Mouse (Mus musculus): ENCODE data around the gene Vmn1r1. TPM values are rescaled to one million over a fixed set of nuclear protein-coding genes. Genes with fewer than 3 reads are reported as not detected.
"Not testable (repeated sequence)": the region's sequence is repeated elsewhere in the genome, so short reads cannot be mapped to it uniquely, and the experiment has no call there.

Vmn1r1 gene
- polyA plus RNA-seq, 1 experiment from 2014 or later, result not detected

DNA sequence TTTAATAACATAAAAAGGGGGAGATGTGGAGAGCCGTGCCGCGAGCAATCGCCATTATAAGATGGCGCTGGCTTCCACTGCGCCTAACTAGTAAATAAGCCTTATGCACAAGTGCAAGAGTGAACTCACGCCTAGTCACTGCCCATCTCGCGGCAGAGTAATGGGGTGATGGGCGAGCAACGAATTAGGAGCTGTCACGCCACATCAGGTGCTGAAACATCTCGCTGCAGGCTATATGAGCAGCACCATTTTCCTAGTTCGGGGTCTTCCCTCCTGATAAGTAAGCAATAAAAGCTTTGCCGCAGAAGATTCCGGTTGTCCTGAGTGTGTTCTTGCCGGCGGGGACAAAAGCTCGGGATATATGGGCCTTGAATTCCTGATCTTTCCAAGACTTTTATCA, 12.7 kb upstream of the Vmn1r1 start:
- not testable (repeated sequence) for H3K27me3 ChIP-seq (replicated peaks; ENCODE audit: control insufficient read depth, insufficient read depth, low read length); H3K4me1 ChIP-seq (replicated peaks; ENCODE audit: control insufficient read depth, insufficient read depth, low read length); ATAC-seq (replicated peaks; ENCODE audit: low FRiP score); H3K27ac ChIP-seq (ENCODE audit: low read depth, low read length); H3K4me2 ChIP-seq; H3K36me3 ChIP-seq (ENCODE audit: control insufficient read depth, insufficient read depth, low read length); H3K9me3 ChIP-seq (ENCODE audit: control insufficient read depth, low read length); H3K9ac ChIP-seq (ENCODE audit: low read depth, low read length); DNase-seq (ENCODE audit: low spot score); H3K4me3 ChIP-seq (ENCODE audit: low read depth, low read length)
- WGBS, result 91% methylated on average over 19 of the region's 19 CpGs

DNA sequence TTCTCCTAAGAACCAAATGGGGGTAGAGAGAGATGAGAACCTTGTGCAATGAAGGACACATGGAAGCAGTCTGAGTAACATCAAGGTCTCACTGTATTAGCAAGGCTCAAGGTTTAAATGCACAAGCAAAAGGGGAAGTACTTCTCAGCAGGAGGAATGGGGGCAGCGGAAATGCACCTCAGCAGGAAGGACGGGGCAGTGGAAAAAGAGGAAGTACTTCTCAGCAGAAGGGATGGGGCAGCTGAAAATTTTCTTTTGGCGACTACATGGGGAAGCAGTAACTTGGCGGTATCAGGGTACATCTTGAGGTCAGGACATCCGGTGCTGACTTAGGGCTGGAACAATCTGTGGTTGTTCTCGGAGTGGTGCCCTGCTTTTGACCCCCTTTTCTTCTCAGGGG, 5.9 kb upstream of the Vmn1r1 start:
- not testable (repeated sequence) for DNase-seq (ENCODE audit: low spot score); H3K9me3 ChIP-seq (ENCODE audit: control insufficient read depth, low read length); H3K4me1 ChIP-seq (replicated peaks; ENCODE audit: control insufficient read depth, insufficient read depth, low read length); H3K9ac ChIP-seq (ENCODE audit: low read depth, low read length); H3K27me3 ChIP-seq (replicated peaks; ENCODE audit: control insufficient read depth, insufficient read depth, low read length); H3K4me3 ChIP-seq (ENCODE audit: low read depth, low read length); H3K27ac ChIP-seq (ENCODE audit: low read depth, low read length); H3K36me3 ChIP-seq (ENCODE audit: control insufficient read depth, insufficient read depth, low read length); ATAC-seq (replicated peaks; ENCODE audit: low FRiP score); H3K4me2 ChIP-seq
- WGBS, result 81% methylated on average over 6 of the region's 6 CpGs

GRCm38 (mm10) chr1:182162951-182163350, 1.3 kb downstream of the Vmn1r1 start:
- Histone ChIP-seq H3K36me3 (ENCODE audit: control insufficient read depth, insufficient read depth, low read length) (no peaks in the 10 kb centered on the region), H3K4me3 (ENCODE audit: low read depth, low read length) (no peak overlapping the region), H3K27ac (ENCODE audit: low read depth, low read length) (no peak overlapping the region), H3K4me2 (no peak overlapping the region), H3K9ac (ENCODE audit: low read depth, low read length) (no peak overlapping the region), H3K9me3 (ENCODE audit: control insufficient read depth, low read length) (no peaks in the 10 kb centered on the region), H3K4me1 (replicated peaks; ENCODE audit: control insufficient read depth, insufficient read depth, low read length) (no peaks in the 10 kb centered on the region), H3K27me3 (replicated peaks; ENCODE audit: control insufficient read depth, insufficient read depth, low read length) (no peaks in the 10 kb centered on the region)
- no peak for DNase-seq (ENCODE audit: low spot score)
- 50% methylated on average over 5 of the region's 5 CpGs for WGBS
- ATAC-seq (replicated peaks; ENCODE audit: low FRiP score), result no peak

- no peak overlapping the region for H3K4me2 ChIP-seq
- no peak overlapping the region for H3K27ac ChIP-seq (ENCODE audit: low read depth, low read length)
- H3K4me3 ChIP-seq (ENCODE audit: low read depth, low read length), result no peak overlapping the region
- H3K4me1 ChIP-seq (replicated peaks; ENCODE audit: control insufficient read depth, insufficient read depth, low read length), result no peaks in the 10 kb centered on the region
- DNase-seq (ENCODE audit: low spot score), result no peak
- WGBS, result 82% methylated on average over 3 of the region's 3 CpGs
- no peaks in the 10 kb centered on the region for H3K9me3 ChIP-seq (ENCODE audit: control insufficient read depth, low read length)
- ATAC-seq (replicated peaks; ENCODE audit: low FRiP score), result no peak
- no peak overlapping the region for H3K9ac ChIP-seq (ENCODE audit: low read depth, low read length)
- no peaks in the 10 kb centered on the region for H3K36me3 ChIP-seq (ENCODE audit: control insufficient read depth, insufficient read depth, low read length)
- no peaks in the 10 kb centered on the region for H3K27me3 ChIP-seq (replicated peaks; ENCODE audit: control insufficient read depth, insufficient read depth, low read length)
Observed at GRCm38 (mm10) chr1:182159575-182159974, 4.7 kb downstream of the Vmn1r1 start.

DNA sequence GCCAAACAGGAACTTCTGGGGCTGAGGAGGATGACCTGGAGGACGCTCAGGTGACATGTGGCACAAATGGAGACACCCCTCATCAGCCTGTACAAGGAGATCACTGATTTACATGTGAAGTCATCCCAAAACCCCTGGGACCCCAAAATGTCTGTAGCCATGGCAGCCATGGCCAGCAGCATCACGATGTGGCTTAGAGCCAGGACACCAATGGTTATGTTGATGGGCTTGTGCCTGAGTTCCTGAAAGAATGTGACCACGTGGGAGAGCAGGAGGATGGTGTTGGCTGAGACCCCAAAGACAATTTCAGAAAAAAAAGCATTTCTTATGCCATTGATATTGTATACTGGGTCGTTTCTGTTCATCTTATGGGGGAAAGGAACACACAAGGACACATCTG, 6.6 kb downstream of the Vmn1r1 start:
- H3K27ac ChIP-seq (ENCODE audit: low read depth, low read length), result no peak overlapping the region
- H3K27me3 ChIP-seq (replicated peaks; ENCODE audit: control insufficient read depth, insufficient read depth, low read length), result no peaks in the 10 kb centered on the region
- no peaks in the 10 kb centered on the region for H3K4me1 ChIP-seq (replicated peaks; ENCODE audit: control insufficient read depth, insufficient read depth, low read length)
- no peak overlapping the region for H3K9ac ChIP-seq (ENCODE audit: low read depth, low read length)
- ATAC-seq (replicated peaks; ENCODE audit: low FRiP score), result no peak
- no peak for DNase-seq (ENCODE audit: low spot score)
- H3K36me3 ChIP-seq (ENCODE audit: control insufficient read depth, insufficient read depth, low read length), result no peaks in the 10 kb centered on the region
- H3K4me3 ChIP-seq (ENCODE audit: low read depth, low read length), result no peak overlapping the region
- H3K9me3 ChIP-seq (ENCODE audit: control insufficient read depth, low read length), result no peaks in the 10 kb centered on the region
- 60% methylated on average over 4 of the region's 4 CpGs for WGBS
- no peak overlapping the region for H3K4me2 ChIP-seq

DNA sequence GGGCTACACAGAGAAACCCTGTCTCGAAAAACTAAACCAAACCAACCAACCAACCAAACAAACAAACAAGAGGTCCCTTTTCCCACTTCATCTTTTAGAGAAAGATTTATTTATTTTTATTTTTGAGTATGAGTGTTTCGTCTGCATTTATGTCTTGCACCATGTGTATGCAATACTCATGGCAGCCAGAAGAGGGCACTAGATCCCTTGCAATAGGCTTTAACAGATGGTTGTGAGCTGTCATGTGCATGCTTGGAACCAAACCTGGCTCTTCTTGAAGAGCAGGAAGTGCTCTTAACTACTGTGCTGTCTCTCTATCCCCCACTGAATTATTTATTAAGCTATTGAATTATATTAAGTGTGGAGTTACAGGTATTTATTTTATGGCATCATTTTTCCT, 14.3 kb downstream of the Vmn1r1 start:
- ATAC-seq (replicated peaks; ENCODE audit: low FRiP score) (no peak), DNase-seq (ENCODE audit: low spot score) (no peak)
- Histone ChIP-seq H3K4me3 (ENCODE audit: low read depth, low read length) (no peak overlapping the region), H3K4me1 (replicated peaks; ENCODE audit: control insufficient read depth, insufficient read depth, low read length) (no peaks in the 10 kb centered on the region), H3K27me3 (replicated peaks; ENCODE audit: control insufficient read depth, insufficient read depth, low read length) (no peaks in the 10 kb centered on the region), H3K36me3 (ENCODE audit: control insufficient read depth, insufficient read depth, low read length) (no peaks in the 10 kb centered on the region), H3K4me2 (no peak overlapping the region), H3K27ac (ENCODE audit: low read depth, low read length) (no peak overlapping the region), H3K9ac (ENCODE audit: low read depth, low read length) (no peak overlapping the region), H3K9me3 (ENCODE audit: control insufficient read depth, low read length) (no peaks in the 10 kb centered on the region)
- 80% methylated on average over 2 of the region's 2 CpGs for WGBS

- H3K9ac ChIP-seq (ENCODE audit: low read depth, low read length), result no peak overlapping the region
- no peak for DNase-seq (ENCODE audit: low spot score)
- H3K9me3 ChIP-seq (ENCODE audit: control insufficient read depth, low read length), result no peaks in the 10 kb centered on the region
- H3K36me3 ChIP-seq (ENCODE audit: control insufficient read depth, insufficient read depth, low read length), result no peaks in the 10 kb centered on the region
- no peak for ATAC-seq (replicated peaks; ENCODE audit: low FRiP score)
- WGBS, result 69% methylated on average over 7 of the region's 7 CpGs
- no peak overlapping the region for H3K27ac ChIP-seq (ENCODE audit: low read depth, low read length)
- H3K4me2 ChIP-seq, result no peak overlapping the region
- H3K4me3 ChIP-seq (ENCODE audit: low read depth, low read length), result no peak overlapping the region
- no peaks in the 10 kb centered on the region for H3K4me1 ChIP-seq (replicated peaks; ENCODE audit: control insufficient read depth, insufficient read depth, low read length)
- H3K27me3 ChIP-seq (replicated peaks; ENCODE audit: control insufficient read depth, insufficient read depth, low read length), result no peaks in the 10 kb centered on the region
Observed at GRCm38 (mm10) chr1:182148864-182149514, 15.3 kb downstream of the Vmn1r1 start.

DNA sequence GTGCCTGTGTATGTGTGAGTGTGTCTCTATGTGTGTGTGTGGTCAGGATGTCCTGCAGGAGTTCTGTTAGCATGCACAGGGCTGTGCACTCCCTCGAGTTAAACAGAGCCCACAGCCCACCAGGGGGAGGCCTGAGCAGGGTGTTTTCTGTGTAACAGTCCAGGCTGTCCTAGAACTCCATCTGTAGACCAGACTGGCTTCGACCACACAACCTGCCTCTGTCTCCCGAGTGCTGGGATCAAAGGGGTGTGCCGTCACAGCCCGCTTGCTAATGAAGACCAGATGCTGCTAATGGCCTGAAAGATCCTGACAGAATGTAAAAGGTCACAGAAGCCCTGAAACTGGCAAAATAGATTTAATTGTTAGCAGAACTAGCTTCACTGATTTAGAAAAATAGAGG, 18.7 kb downstream of the Vmn1r1 start:
- H3K4me3 ChIP-seq (ENCODE audit: low read depth, low read length), result no peak overlapping the region
- H3K27ac ChIP-seq (ENCODE audit: low read depth, low read length), result no peak overlapping the region
- no peaks in the 10 kb centered on the region for H3K36me3 ChIP-seq (ENCODE audit: control insufficient read depth, insufficient read depth, low read length)
- no peak for DNase-seq (ENCODE audit: low spot score)
- no peaks in the 10 kb centered on the region for H3K4me1 ChIP-seq (replicated peaks; ENCODE audit: control insufficient read depth, insufficient read depth, low read length)
- 57% methylated on average over 5 of the region's 5 CpGs for WGBS
- no peak overlapping the region for H3K9ac ChIP-seq (ENCODE audit: low read depth, low read length)
- 0 out of 2 replicates have a peak, but pooled peaks cover 3% of the 10 kb centered on the region for H3K27me3 ChIP-seq (replicated peaks; ENCODE audit: control insufficient read depth, insufficient read depth, low read length)
- no peaks in the 10 kb centered on the region for H3K9me3 ChIP-seq (ENCODE audit: control insufficient read depth, low read length)
- no peak overlapping the region for H3K4me2 ChIP-seq
- no peak for ATAC-seq (replicated peaks; ENCODE audit: low FRiP score)

DNA sequence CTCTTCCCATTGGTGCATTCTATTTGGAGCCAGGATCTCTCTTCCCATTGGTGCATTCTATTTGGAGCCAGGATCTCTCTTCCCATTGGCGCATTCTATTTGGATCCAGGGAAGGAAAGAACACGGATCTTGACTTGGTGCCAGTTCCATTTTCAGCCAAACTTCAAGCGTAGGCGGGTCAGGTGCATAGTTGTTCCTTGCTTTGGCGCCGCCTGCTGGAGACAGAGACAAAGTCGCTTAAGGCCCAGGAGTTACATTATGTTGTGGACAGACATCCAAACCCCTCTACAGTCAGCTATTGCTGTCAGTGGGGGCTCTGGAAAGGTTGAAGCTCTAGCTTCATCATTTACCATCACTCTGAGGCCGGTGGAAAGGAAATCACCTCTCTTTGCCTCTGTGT, 21.0 kb downstream of the Vmn1r1 start:
- Histone ChIP-seq H3K27me3 (replicated peaks; ENCODE audit: control insufficient read depth, insufficient read depth, low read length) (0 out of 2 replicates have a peak, but pooled peaks cover 3% of the 10 kb centered on the region), H3K9ac (ENCODE audit: low read depth, low read length) (no peak overlapping the region)
- WGBS, result 74% methylated on average over 8 of the region's 8 CpGs

More for the DNA sequence above, 21.0 kb downstream of the Vmn1r1 start:
- Histone ChIP-seq H3K36me3 (ENCODE audit: control insufficient read depth, insufficient read depth, low read length) (no peaks in the 10 kb centered on the region), H3K27ac (ENCODE audit: low read depth, low read length) (no peak overlapping the region), H3K9me3 (ENCODE audit: control insufficient read depth, low read length) (no peaks in the 10 kb centered on the region), H3K4me3 (ENCODE audit: low read depth, low read length) (no peak overlapping the region), H3K4me1 (replicated peaks; ENCODE audit: control insufficient read depth, insufficient read depth, low read length) (peaks cover 5% of the 10 kb centered on the region; the same call in 1 of the 2 replicates), H3K4me2 (no peak overlapping the region)
- no peak for DNase-seq (ENCODE audit: low spot score)
- no peak for ATAC-seq (replicated peaks; ENCODE audit: low FRiP score)

All from liver, embryonic 11.5 days (tissue).